Mouse (Mus musculus): ENCODE results near the gene Pld6. TPM values are rescaled to one million over a fixed set of nuclear protein-coding genes. Genes with fewer than 3 reads are reported as not detected.

Gene Pld6
- total and polyA plus RNA-seq, 3 experiments, result not detected

GRCm38 (mm10) chr11:59734335-59734734, 53.1 kb downstream of the Pld6 start:
- Histone ChIP-seq H3K4me3 (replicated peaks in 1 of 3; ENCODE audit: low read depth in 2 of 3, low read length in 2 of 3, poor library complexity in 1 of 3) (no peak overlapping the region), H3K79me2 (replicated peaks; ENCODE audit: control insufficient read depth, extremely low read depth, insufficient read depth, poor library complexity, severe bottlenecking) (no peaks in the 10 kb centered on the region), H3K4me2 (ENCODE audit: insufficient read depth, low read depth, poor library complexity, severe bottlenecking) (no peak overlapping the region), H3K4me1 (ENCODE audit: control insufficient read depth in 1 of 2, insufficient read depth in 2 of 2) (peaks cover 0 to 7% of the 10 kb centered on the region in 2 experiments; a peak in 1 of 4 replicates), H3K27me3 (replicated peaks) (no peaks in the 10 kb centered on the region), H3K27ac (ENCODE audit: insufficient read depth, low read depth) (no peak overlapping the region), H3K9me3 (replicated peaks; ENCODE audit: low read length) (no peaks in the 10 kb centered on the region), H3K9ac (ENCODE audit: insufficient read depth, low read depth) (no peak overlapping the region), H3K36me3 (replicated peaks in 1 of 2; ENCODE audit: control insufficient read depth in 1 of 2, insufficient read depth in 1 of 2, low read length in 1 of 2) (peaks cover 12 to 82% of the 10 kb centered on the region in 2 experiments)
- DNase-seq (ENCODE audit: extremely low read depth), result no peak
- TF ChIP-seq POLR2AphosphoS2 (IDR thresholded peaks at IDR 0.05; ENCODE audit: low read depth, low read length) (no peak), GABPA (IDR thresholded peaks at IDR 0.05; ENCODE audit: insufficient replicate concordance, low read depth, low read length) (no peak), JUN (IDR thresholded peaks at IDR 0.05; ENCODE audit: insufficient read depth, low read depth, low read length) (no peak), KAT2A (IDR thresholded peaks at IDR 0.05; ENCODE audit: insufficient replicate concordance, low read length) (no peak), JUND (conservative IDR thresholded peaks at IDR 0.05; ENCODE audit: low read depth, low read length) (no peak), TBP (conservative IDR thresholded peaks at IDR 0.05; ENCODE audit: low read depth, low read length) (no peak), MYC (IDR thresholded peaks at IDR 0.05; ENCODE audit: low read depth, low read length) (no peak), NELFE (IDR thresholded peaks at IDR 0.05; ENCODE audit: low read depth, low read length) (no peak), MEF2A (IDR thresholded peaks at IDR 0.05; ENCODE audit: borderline replicate concordance, low read depth, low read length) (no peak), ZMIZ1 (IDR thresholded peaks at IDR 0.05; ENCODE audit: low read depth, low read length) (no peak), MXI1 (IDR thresholded peaks at IDR 0.05; ENCODE audit: low read depth, low read length) (no peak)
- in situ Hi-C loops (cut with MboI; ENCODE audit: low pct_ligation_motif_present, low pct_unique_long_range_greater_than_20kb, low sequenced_read_pairs) (loop anchor here (5.0 kb wide), 1 partner anchor 102 kb away; no protein-coding TSS in a partner anchor), dilution Hi-C loops (cut with MboI; ENCODE audit: extremely low pct_ligation_motif_present, extremely low pct_unique_long_range_greater_than_20kb, low sequenced_read_pairs) (no loop called here)

Other genes starting within 250 kb of the Pld6 start
- gene Nlrp3, start 246.1 kb downstream of the Pld6 start, total RNA-seq (2012; rRNA removed), result 0.04 TPM in 1 of 2 replicates, not detected in the other
- gene Nlrp3, start 246.1 kb downstream of the Pld6 start, total RNA-seq (2014; rRNA removed), result not detected in 2 replicates
- not detected in 2 replicates for gene Nlrp3, start 246.1 kb downstream of the Pld6 start, polyA plus RNA-seq (2012; ENCODE audit: insufficient read length, low read depth)
- gene Olfr222, start 211.4 kb downstream of the Pld6 start, total RNA-seq (2012; rRNA removed), result not detected in 2 replicates
- gene Olfr222, start 211.4 kb downstream of the Pld6 start, total RNA-seq (2014; rRNA removed), result not detected in 2 replicates
- gene Olfr222, start 211.4 kb downstream of the Pld6 start, polyA plus RNA-seq (2012; ENCODE audit: insufficient read length, low read depth), result not detected in 2 replicates
- not detected in 2 replicates for gene Olfr223, start 194.4 kb downstream of the Pld6 start, total RNA-seq (2012; rRNA removed)
- gene Olfr223, start 194.4 kb downstream of the Pld6 start, total RNA-seq (2014; rRNA removed), result not detected in 2 replicates
- gene Olfr223, start 194.4 kb downstream of the Pld6 start, polyA plus RNA-seq (2012; ENCODE audit: insufficient read length, low read depth), result not detected in 2 replicates
- 59.5 and 71.6 TPM in 2 replicates for gene Mprip, start 126.3 kb downstream of the Pld6 start, total RNA-seq (2012; rRNA removed)
- 45.6 and 50.6 TPM in 2 replicates for gene Mprip, start 126.3 kb downstream of the Pld6 start, total RNA-seq (2014; rRNA removed)
- gene Mprip, start 126.3 kb downstream of the Pld6 start, polyA plus RNA-seq (2012; ENCODE audit: insufficient read length, low read depth), result 52.8 and 56.4 TPM in 2 replicates
- gene Flcn, start 22.4 kb upstream of the Pld6 start, total RNA-seq (2012; rRNA removed), result 36.1 and 37.2 TPM in 2 replicates
- 28.7 and 31.7 TPM in 2 replicates for gene Flcn, start 22.4 kb upstream of the Pld6 start, total RNA-seq (2014; rRNA removed)
- gene Flcn, start 22.4 kb upstream of the Pld6 start, polyA plus RNA-seq (2012; ENCODE audit: insufficient read length, low read depth), result 31.1 and 35.1 TPM in 2 replicates
- gene Nt5m, start 51.8 kb upstream of the Pld6 start, total RNA-seq (2012; rRNA removed), result 23.1 and 24.3 TPM in 2 replicates
- 24.6 and 25.7 TPM in 2 replicates for gene Nt5m, start 51.8 kb upstream of the Pld6 start, total RNA-seq (2014; rRNA removed)
- 16.4 and 22.3 TPM in 2 replicates for gene Nt5m, start 51.8 kb upstream of the Pld6 start, polyA plus RNA-seq (2012; ENCODE audit: insufficient read length, low read depth)
- 128 and 140 TPM in 2 replicates for gene Cops3, start 52.2 kb upstream of the Pld6 start, total RNA-seq (2012; rRNA removed)
- gene Cops3, start 52.2 kb upstream of the Pld6 start, total RNA-seq (2014; rRNA removed), result 317 and 374 TPM in 2 replicates
- 248 and 267 TPM in 2 replicates for gene Cops3, start 52.2 kb upstream of the Pld6 start, polyA plus RNA-seq (2012; ENCODE audit: insufficient read length, low read depth)
- gene Med9, start 160.6 kb upstream of the Pld6 start, total RNA-seq (2012; rRNA removed), result 32.9 and 35.5 TPM in 2 replicates
- 36.8 and 43.3 TPM in 2 replicates for gene Med9, start 160.6 kb upstream of the Pld6 start, total RNA-seq (2014; rRNA removed)
- gene Med9, start 160.6 kb upstream of the Pld6 start, polyA plus RNA-seq (2012; ENCODE audit: insufficient read length, low read depth), result 35.1 and 41.6 TPM in 2 replicates
- 0.17 and 0.30 TPM in 2 replicates for gene Rasd1, start 177.3 kb upstream of the Pld6 start, total RNA-seq (2012; rRNA removed)
- 0.13 and 0.14 TPM in 2 replicates for gene Rasd1, start 177.3 kb upstream of the Pld6 start, total RNA-seq (2014; rRNA removed)
- 0.15 TPM in 1 of 2 replicates, not detected in the other for gene Rasd1, start 177.3 kb upstream of the Pld6 start, polyA plus RNA-seq (2012; ENCODE audit: insufficient read length, low read depth)